Mouse (Mus musculus): ENCODE data around the gene Wdr5. TPM values are rescaled to one million over a fixed set of nuclear protein-coding genes. Genes with fewer than 3 reads are reported as not detected.
A peak's percentile ranks its signal among the peaks of the same experiment; 100 is the strongest.

Wdr5 gene
- total RNA-seq (2015) (21.3 and 22.2 TPM in 2 replicates), total RNA-seq (2017) (42.8 and 44.8 TPM in 2 replicates)

GRCm38 (mm10) chr2:27514639-27515328 is at the start of gene Wdr5:
Gene Wdr5, plus strand, starts transcription at chr2:27515157.
- ATAC-seq (ENCODE audit: poor library complexity, severe bottlenecking): peak; percentile 78

- peak; percentile 66 for ATAC-seq (ENCODE audit: poor library complexity, severe bottlenecking)
These were observed 45.5 kb upstream of the Wdr5 start for GRCm38 (mm10) chr2:27469292-27469990.

GRCm38 (mm10) chr2:27469991-27470355 is 45.0 kb upstream of the Wdr5 start:
- ATAC-seq (ENCODE audit: poor library complexity, severe bottlenecking): no peak

GRCm38 (mm10) chr2:27470535-27470934 is 44.4 kb upstream of the Wdr5 start:
- ATAC-seq (ENCODE audit: poor library complexity, severe bottlenecking): no peak

GRCm38 (mm10) chr2:27471170-27471584 is 43.8 kb upstream of the Wdr5 start:
- ATAC-seq (ENCODE audit: poor library complexity, severe bottlenecking): no peak

GRCm38 (mm10) chr2:27473061-27473765 is 41.7 kb upstream of the Wdr5 start:
- no peak for ATAC-seq (ENCODE audit: poor library complexity, severe bottlenecking)

- no peak for ATAC-seq (ENCODE audit: poor library complexity, severe bottlenecking)
These were observed 41.0 kb upstream of the Wdr5 start for GRCm38 (mm10) chr2:27473911-27474310.

GRCm38 (mm10) chr2:27474621-27475484 is 40.1 kb upstream of the Wdr5 start:
- ATAC-seq (ENCODE audit: poor library complexity, severe bottlenecking): no peak

- peak; percentile 91 for ATAC-seq (ENCODE audit: poor library complexity, severe bottlenecking)
These were observed 39.3 kb upstream of the Wdr5 start for GRCm38 (mm10) chr2:27475495-27476302.

GRCm38 (mm10) chr2:27476303-27477192 is 38.4 kb upstream of the Wdr5 start:
- ATAC-seq (ENCODE audit: poor library complexity, severe bottlenecking): no peak

GRCm38 (mm10) chr2:27479821-27480220 is 35.1 kb upstream of the Wdr5 start:
- no peak for ATAC-seq (ENCODE audit: poor library complexity, severe bottlenecking)

- peak; percentile 29; the same call in 1 of the 2 replicates for ATAC-seq (ENCODE audit: poor library complexity, severe bottlenecking)
These were observed 34.6 kb upstream of the Wdr5 start for GRCm38 (mm10) chr2:27480367-27480766.

GRCm38 (mm10) chr2:27482265-27482861 is 32.6 kb upstream of the Wdr5 start:
- ATAC-seq (ENCODE audit: poor library complexity, severe bottlenecking): no peak

- ATAC-seq (ENCODE audit: poor library complexity, severe bottlenecking): no peak
These were observed 28.2 kb upstream of the Wdr5 start for GRCm38 (mm10) chr2:27486725-27487124.

- peak; percentile 96 for ATAC-seq (ENCODE audit: poor library complexity, severe bottlenecking)
These were observed 27.5 kb upstream of the Wdr5 start for GRCm38 (mm10) chr2:27487336-27488049.

GRCm38 (mm10) chr2:27488362-27488761 is 26.6 kb upstream of the Wdr5 start:
- no peak for ATAC-seq (ENCODE audit: poor library complexity, severe bottlenecking)

GRCm38 (mm10) chr2:27490939-27491338 is 24.0 kb upstream of the Wdr5 start:
- ATAC-seq (ENCODE audit: poor library complexity, severe bottlenecking): no peak

GRCm38 (mm10) chr2:27493971-27494370 is 21.0 kb upstream of the Wdr5 start:
- ATAC-seq (ENCODE audit: poor library complexity, severe bottlenecking): peak; percentile 80

Data from megakaryocyte, adult 5-6 weeks (primary cell).